Mouse (Mus musculus) embryonic facial prominence, embryonic 11.5 days (tissue): Measurements from ENCODE around the gene Hmox2. TPM values are rescaled to one million over a fixed set of nuclear protein-coding genes. Genes with fewer than 3 reads are reported as not detected.

Experiments
- ATAC-seq: fragments of 200-750 bp; cut with Nextera tagmentation; replicated peaks from 2 replicates; pipeline ENCODE4 v1.8.0; 2017; ENCODE audit warnings: low read depth; ENCODE audit not compliant: insufficient number of reproducible peaks, low FRiP score, low TSS enrichment
- DNase-seq: peaks from one replicate; pipeline ENCODE4 v3.0.0-alpha.2; 2015; ENCODE audit warnings: low spot score
- H3K27ac ChIP-seq: fragments of 300-500 bp; sonication (generic); replicated peaks from 2 replicates; pipeline ENCODE4 v1.5.1; 2014; ENCODE audit warnings: mild to moderate bottlenecking, low read depth, low read length, control low read depth
- H3K27me3 ChIP-seq: fragments of 300-500 bp; sonication (generic); 2 replicates; pipeline ENCODE4 v1.6.1; 2014; ENCODE audit warnings: mild to moderate bottlenecking, low read length, moderate library complexity, mixed read lengths; ENCODE audit not compliant: control insufficient read depth, insufficient read depth
- H3K36me3 ChIP-seq: fragments of 300-500 bp; sonication (generic); replicated peaks from 2 replicates; pipeline ENCODE4 v1.6.1; 2014; ENCODE audit warnings: low read depth, mild to moderate bottlenecking, low read length, moderate library complexity, mixed read lengths; ENCODE audit not compliant: control insufficient read depth, insufficient read depth
- H3K4me1 ChIP-seq: fragments of 300-500 bp; sonication (generic); 2 replicates; pipeline ENCODE4 v1.6.1; 2014; ENCODE audit warnings: low read length, mixed read lengths; ENCODE audit not compliant: control insufficient read depth, insufficient read depth
- H3K4me2 ChIP-seq: fragments of 300-500 bp; sonication (generic); 2 replicates; pipeline ENCODE4 v1.6.1; 2014; ENCODE audit warnings: low read depth, mild to moderate bottlenecking, control low read depth, low read length, moderate library complexity
- H3K4me3 ChIP-seq: fragments of 300-500 bp; sonication (generic); 2 replicates; pipeline ENCODE4 v1.5.1; 2014; ENCODE audit warnings: low read depth, low read length, control low read depth
- H3K9ac ChIP-seq: fragments of 300-500 bp; sonication (generic); replicated peaks from 2 replicates; pipeline ENCODE4 v1.6.1; 2014; ENCODE audit warnings: mild to moderate bottlenecking, control low read depth, low read length
- H3K9me3 ChIP-seq: fragments of 300-500 bp; sonication (generic); replicated peaks from 2 replicates; pipeline ENCODE4 v1.6.1; 2016; ENCODE audit warnings: mild to moderate bottlenecking, low read length, inconsistent platforms, mixed read lengths; ENCODE audit not compliant: control insufficient read depth
- WGBS: fragments of 180-500 bp; shearing (Covaris S2); extraction: QIAGEN DNeasy Blood & Tissue Kit; methylation state at CpG from one replicate; pipeline ENCODE4 v1.1.7; 2014; 5-methylcytosine and 5-hydroxymethylcytosine counted together
- polyA plus RNA-seq: library from polyadenylated mRNA; unstranded; fragments of >200 nt; fragmentation: Nextera tagmentation; extraction: Ambion mirVana; gene quantifications from 2 replicates; pipeline ENCODE4 v1.2.1, GENCODE M21; 2014

Gene Hmox2
- polyA plus RNA-seq, 1 experiment from 2014 or later: 110 TPM

GRCm38 (mm10) chr16:4762437-4762836 lies 36.3 kb downstream of the Hmox2 start:
- Histone ChIP-seq H3K9ac (no peak overlapping the region), H3K4me2 (no peak overlapping the region), H3K36me3 (peaks cover 6% of the 10 kb centered on the region), H3K4me1 (no peaks in the 10 kb centered on the region; the same call in 1 of the 2 replicates), H3K27me3 (no peaks in the 10 kb centered on the region), H3K4me3 (no peak overlapping the region), H3K9me3 (no peaks in the 10 kb centered on the region), H3K27ac (no peak overlapping the region)
- no peak for ATAC-seq
- no peak for DNase-seq
- 91% methylated on average over 4 of the region's 4 CpGs for WGBS

- Histone ChIP-seq H3K36me3 (peaks cover 11% of the 10 kb centered on the region), H3K4me2 (no peak overlapping the region), H3K4me1 (no peaks in the 10 kb centered on the region; the same call in 1 of the 2 replicates), H3K27me3 (no peaks in the 10 kb centered on the region), H3K4me3 (no peak overlapping the region), H3K9ac (no peak overlapping the region), H3K27ac (no peak overlapping the region), H3K9me3 (no peaks in the 10 kb centered on the region)
- DNase-seq: peak; percentile 70
- no peak for ATAC-seq
- 52% methylated on average over 2 of the region's 2 CpGs for WGBS
These were observed 37.1 kb downstream of the Hmox2 start for GRCm38 (mm10) chr16:4763276-4763675.

- DNase-seq (no peak), ATAC-seq (no peak)
- Histone ChIP-seq H3K27me3 (no peaks in the 10 kb centered on the region), H3K36me3 (peaks cover 27% of the 10 kb centered on the region), H3K4me1 (no peaks in the 10 kb centered on the region; the same call in 1 of the 2 replicates), H3K4me2 (no peak overlapping the region), H3K27ac (no peak overlapping the region), H3K9ac (no peak overlapping the region), H3K4me3 (no peak overlapping the region), H3K9me3 (no peaks in the 10 kb centered on the region)
- 84% methylated on average over 2 of the region's 2 CpGs for WGBS
These were observed 39.7 kb downstream of the Hmox2 start for GRCm38 (mm10) chr16:4765852-4766251.

- Histone ChIP-seq H3K9me3 (no peaks in the 10 kb centered on the region), H3K4me3 (no peak overlapping the region), H3K36me3 (peaks cover 27% of the 10 kb centered on the region), H3K4me1 (no peaks in the 10 kb centered on the region; the same call in 1 of the 2 replicates), H3K27ac (no peak overlapping the region), H3K9ac (no peak overlapping the region), H3K27me3 (no peaks in the 10 kb centered on the region), H3K4me2 (no peak overlapping the region)
- DNase-seq (no peak), ATAC-seq (no peak)
- 88% methylated on average over 6 of the region's 6 CpGs for WGBS
These were observed 41.0 kb downstream of the Hmox2 start for GRCm38 (mm10) chr16:4767012-4767790.

GRCm38 (mm10) chr16:4768719-4769118 lies 42.6 kb downstream of the Hmox2 start:
- DNase-seq: no peak
- Histone ChIP-seq H3K27ac (no peak overlapping the region), H3K4me2 (no peak overlapping the region), H3K27me3 (no peaks in the 10 kb centered on the region), H3K9ac (no peak overlapping the region), H3K4me1 (no peaks in the 10 kb centered on the region; the same call in 1 of the 2 replicates), H3K36me3 (peaks cover 27% of the 10 kb centered on the region), H3K9me3 (no peaks in the 10 kb centered on the region), H3K4me3 (no peak overlapping the region)
- ATAC-seq: no peak
- 96% methylated on average over 5 of the region's 5 CpGs for WGBS

GRCm38 (mm10) chr16:4773289-4773970 lies 47.3 kb downstream of the Hmox2 start:
- Histone ChIP-seq H3K4me3 (no peak overlapping the region), H3K27me3 (no peaks in the 10 kb centered on the region), H3K27ac (no peak overlapping the region), H3K9ac (no peak overlapping the region), H3K9me3 (no peaks in the 10 kb centered on the region), H3K36me3 (peaks cover 15% of the 10 kb centered on the region), H3K4me2 (no peak overlapping the region), H3K4me1 (no peaks in the 10 kb centered on the region)
- ATAC-seq (no peak), DNase-seq (no peak)
- 71% methylated on average over 1 of the region's 1 CpGs for WGBS

GRCm38 (mm10) chr16:4777171-4777904 lies 51.2 kb downstream of the Hmox2 start:
- no peak for DNase-seq
- Histone ChIP-seq H3K36me3 (no peaks in the 10 kb centered on the region), H3K4me3 (no peak overlapping the region), H3K9ac (no peak overlapping the region), H3K27me3 (no peaks in the 10 kb centered on the region), H3K4me1 (no peaks in the 10 kb centered on the region), H3K27ac (no peak overlapping the region), H3K9me3 (no peaks in the 10 kb centered on the region), H3K4me2 (no peak overlapping the region)
- 90% methylated on average over 3 of the region's 3 CpGs for WGBS
- no peak for ATAC-seq
